Mouse (Mus musculus): ENCODE data around the gene Arid3a. TPM values are rescaled to one million over a fixed set of nuclear protein-coding genes. Genes with fewer than 3 reads are reported as not detected.

Gene Arid3a
- 4.9 and 9.0 TPM in 2 replicates for polyA plus RNA-seq (2014; fragmentation: Nextera tagmentation; extraction: Ambion mirVana)

DNA sequence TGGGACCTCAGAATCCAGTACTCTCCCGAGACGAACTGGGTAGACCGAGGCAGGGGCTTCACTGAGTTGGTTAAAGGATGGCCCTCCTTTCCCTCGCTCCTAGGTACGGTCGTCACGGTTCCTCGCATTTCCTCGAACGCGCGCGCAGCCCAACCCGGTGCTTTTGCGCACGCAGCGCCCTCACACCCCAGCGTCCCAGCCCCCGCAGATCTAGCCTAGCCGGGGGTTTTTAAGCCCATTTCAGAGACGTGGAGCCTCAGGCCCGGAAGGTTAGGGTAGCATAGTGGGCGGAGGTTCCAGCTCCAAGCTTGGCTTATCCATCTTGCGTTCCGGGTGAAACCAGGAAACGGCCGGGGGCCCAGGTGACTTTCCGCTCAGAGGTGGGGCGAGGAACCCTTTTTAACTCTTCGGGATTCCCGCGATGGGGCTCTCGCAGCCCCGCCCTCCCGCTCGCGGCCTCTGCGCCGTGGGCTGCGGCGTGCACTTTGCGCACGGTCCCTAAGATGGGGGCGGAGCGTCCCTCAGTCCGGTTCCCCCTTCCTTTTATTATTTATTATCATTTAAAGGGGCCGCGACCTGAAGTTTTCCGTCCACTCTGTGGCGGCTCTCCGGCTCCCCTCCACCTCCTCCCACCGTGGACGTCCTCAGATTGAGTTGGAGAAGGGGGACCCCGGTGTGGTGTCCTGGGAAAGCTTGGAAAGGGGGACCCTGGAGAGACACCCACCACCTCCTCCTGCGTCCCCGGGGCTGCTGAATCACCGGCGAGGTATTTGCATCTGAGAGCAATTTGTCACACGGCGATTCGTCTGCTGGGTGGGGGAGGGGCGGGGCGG lies at the start of gene Arid3a:
TSS of gene Arid3a (plus strand) at position 553 of the 833 bp plus-strand sequence.
- Histone ChIP-seq H3K4me1 (replicated peaks; ENCODE audit: control insufficient read depth, insufficient read depth, low read length) (peaks cover 18% of the 10 kb centered on the region), H3K27ac (ENCODE audit: low read depth, low read length) (peak within 1 kb of the TSS; percentile 89), H3K27me3 (ENCODE audit: control insufficient read depth, insufficient read depth, low read length) (peaks cover 26% of the 10 kb centered on the region), H3K9ac (ENCODE audit: low read depth, low read length) (peak within 1 kb of the TSS; percentile 83), H3K36me3 (ENCODE audit: control insufficient read depth, insufficient read depth, low read length) (no peaks in the 10 kb centered on the region), H3K9me3 (ENCODE audit: control insufficient read depth, low read length) (no peaks in the 10 kb centered on the region), H3K4me3 (ENCODE audit: low read depth, low read length) (peak within 1 kb of the TSS; percentile 82), H3K4me2 (replicated peaks; ENCODE audit: low read depth, low read length) (peak within 1 kb of the TSS; percentile 94)
- under 1% methylated on average over 63 of the region's 63 CpGs for WGBS
- peak; percentile 77 for ATAC-seq (ENCODE audit: low FRiP score)
- DNase-seq (ENCODE audit: low spot score) = peak; percentile 95

GRCm38 (mm10) chr10:79877174-79877573 lies 49.7 kb upstream of the Arid3a start:
- no peak overlapping the region for H3K27ac ChIP-seq (ENCODE audit: low read depth, low read length)
- DNase-seq (ENCODE audit: low spot score) (no peak), ATAC-seq (ENCODE audit: low FRiP score) (no peak)
- 38% methylated on average over 1 of the region's 1 CpGs for WGBS
- H3K27me3 ChIP-seq (ENCODE audit: control insufficient read depth, insufficient read depth, low read length) = peaks cover 8% of the 10 kb centered on the region
- H3K36me3 ChIP-seq (ENCODE audit: control insufficient read depth, insufficient read depth, low read length) = no peaks in the 10 kb centered on the region
- peaks cover 2% of the 10 kb centered on the region; the same call in 1 of the 2 replicates for H3K4me1 ChIP-seq (replicated peaks; ENCODE audit: control insufficient read depth, insufficient read depth, low read length)
- H3K9me3 ChIP-seq (ENCODE audit: control insufficient read depth, low read length) = no peaks in the 10 kb centered on the region
- H3K4me3 ChIP-seq (ENCODE audit: low read depth, low read length) = no peak overlapping the region
- H3K4me2 ChIP-seq (replicated peaks; ENCODE audit: low read depth, low read length) = no peak overlapping the region
- H3K9ac ChIP-seq (ENCODE audit: low read depth, low read length) = no peak overlapping the region

- Histone ChIP-seq H3K4me3 (ENCODE audit: low read depth, low read length) (no peak overlapping the region), H3K27me3 (ENCODE audit: control insufficient read depth, insufficient read depth, low read length) (peaks cover 13% of the 10 kb centered on the region), H3K9me3 (ENCODE audit: control insufficient read depth, low read length) (no peaks in the 10 kb centered on the region), H3K27ac (ENCODE audit: low read depth, low read length) (no peak overlapping the region), H3K9ac (ENCODE audit: low read depth, low read length) (no peak overlapping the region), H3K36me3 (ENCODE audit: control insufficient read depth, insufficient read depth, low read length) (no peaks in the 10 kb centered on the region), H3K4me2 (replicated peaks; ENCODE audit: low read depth, low read length) (no peak overlapping the region), H3K4me1 (replicated peaks; ENCODE audit: control insufficient read depth, insufficient read depth, low read length) (peaks cover 2% of the 10 kb centered on the region; the same call in 1 of the 2 replicates)
- ATAC-seq (ENCODE audit: low FRiP score) = no peak
- no peak for DNase-seq (ENCODE audit: low spot score)
- 55% methylated on average over 12 of the region's 12 CpGs for WGBS
These were observed 49.1 kb upstream of the Arid3a start for GRCm38 (mm10) chr10:79877757-79878156.

- 53% methylated on average over 3 of the region's 3 CpGs for WGBS
- Histone ChIP-seq H3K9me3 (ENCODE audit: control insufficient read depth, low read length) (no peaks in the 10 kb centered on the region), H3K9ac (ENCODE audit: low read depth, low read length) (no peak overlapping the region), H3K4me3 (ENCODE audit: low read depth, low read length) (no peak overlapping the region), H3K36me3 (ENCODE audit: control insufficient read depth, insufficient read depth, low read length) (no peaks in the 10 kb centered on the region), H3K27me3 (ENCODE audit: control insufficient read depth, insufficient read depth, low read length) (peaks cover 14% of the 10 kb centered on the region), H3K4me1 (replicated peaks; ENCODE audit: control insufficient read depth, insufficient read depth, low read length) (peaks cover 2% of the 10 kb centered on the region; the same call in 1 of the 2 replicates), H3K4me2 (replicated peaks; ENCODE audit: low read depth, low read length) (no peak overlapping the region), H3K27ac (ENCODE audit: low read depth, low read length) (no peak overlapping the region)
- ATAC-seq (ENCODE audit: low FRiP score) (no peak), DNase-seq (ENCODE audit: low spot score) (no peak)
These were observed 47.3 kb upstream of the Arid3a start for GRCm38 (mm10) chr10:79879527-79879926.

DNA sequence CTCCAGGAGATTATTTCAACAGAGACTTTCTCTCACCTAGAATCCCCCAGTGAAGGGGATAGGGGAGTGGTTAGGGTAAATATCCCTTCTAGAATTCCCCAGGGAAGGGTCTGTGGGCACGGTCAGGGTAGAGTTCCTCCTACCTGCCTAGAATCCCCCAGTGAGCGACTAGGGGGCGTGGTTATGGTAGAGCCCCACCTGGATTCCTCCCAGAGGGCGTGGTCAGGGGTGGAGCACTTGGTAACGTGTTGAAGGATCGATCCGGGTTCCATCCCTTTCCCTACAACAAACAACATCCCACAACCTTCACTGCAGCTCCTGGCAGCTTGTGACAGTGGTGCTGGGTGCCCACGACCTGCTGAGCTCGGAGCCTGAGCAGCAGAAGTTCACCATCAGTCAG lies 46.1 kb upstream of the Arid3a start:
- H3K36me3 ChIP-seq (ENCODE audit: control insufficient read depth, insufficient read depth, low read length) = no peaks in the 10 kb centered on the region
- no peak overlapping the region for H3K4me3 ChIP-seq (ENCODE audit: low read depth, low read length)
- no peak for DNase-seq (ENCODE audit: low spot score)
- WGBS = 21% methylated on average over 9 of the region's 9 CpGs
- peaks cover 14% of the 10 kb centered on the region for H3K27me3 ChIP-seq (ENCODE audit: control insufficient read depth, insufficient read depth, low read length)
- H3K9ac ChIP-seq (ENCODE audit: low read depth, low read length) = no peak overlapping the region
- no peak for ATAC-seq (ENCODE audit: low FRiP score)
- no peaks in the 10 kb centered on the region for H3K9me3 ChIP-seq (ENCODE audit: control insufficient read depth, low read length)
- H3K4me1 ChIP-seq (replicated peaks; ENCODE audit: control insufficient read depth, insufficient read depth, low read length) = 0 out of 2 replicates have a peak, but pooled peaks cover 2% of the 10 kb centered on the region
- no peak overlapping the region for H3K27ac ChIP-seq (ENCODE audit: low read depth, low read length)
- H3K4me2 ChIP-seq (replicated peaks; ENCODE audit: low read depth, low read length) = no peak overlapping the region

DNA sequence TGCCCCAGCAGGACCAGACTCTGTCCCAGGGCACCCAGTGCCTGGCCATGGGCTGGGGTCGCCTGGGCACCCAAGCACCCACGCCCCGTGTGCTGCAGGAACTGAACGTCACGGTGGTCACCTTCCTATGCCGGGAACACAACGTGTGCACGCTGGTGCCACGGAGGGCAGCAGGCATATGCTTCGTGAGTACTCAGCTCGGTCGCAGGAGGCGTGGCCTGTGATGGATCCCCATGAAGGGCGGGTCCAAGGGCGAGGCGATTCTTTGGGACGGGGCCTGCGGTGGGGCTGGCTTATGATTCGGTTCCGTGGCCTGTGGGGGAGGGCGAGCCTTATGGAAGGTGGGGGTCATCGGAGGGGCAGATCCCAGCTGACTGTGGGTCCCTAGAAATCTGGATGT lies 44.9 kb upstream of the Arid3a start:
- Histone ChIP-seq H3K27me3 (ENCODE audit: control insufficient read depth, insufficient read depth, low read length) (peaks cover 14% of the 10 kb centered on the region), H3K9me3 (ENCODE audit: control insufficient read depth, low read length) (no peaks in the 10 kb centered on the region), H3K27ac (ENCODE audit: low read depth, low read length) (no peak overlapping the region), H3K36me3 (ENCODE audit: control insufficient read depth, insufficient read depth, low read length) (no peaks in the 10 kb centered on the region), H3K9ac (ENCODE audit: low read depth, low read length) (no peak overlapping the region), H3K4me2 (replicated peaks; ENCODE audit: low read depth, low read length) (peak overlapping the region; percentile 11; the same call in 1 of the 2 replicates), H3K4me1 (replicated peaks; ENCODE audit: control insufficient read depth, insufficient read depth, low read length) (0 out of 2 replicates have a peak, but pooled peaks cover 2% of the 10 kb centered on the region), H3K4me3 (ENCODE audit: low read depth, low read length) (peak overlapping the region; percentile 6; the same call in 1 of the 2 replicates)
- peak; percentile 34 for DNase-seq (ENCODE audit: low spot score)
- 7% methylated on average over 22 of the region's 22 CpGs for WGBS
- no peak for ATAC-seq (ENCODE audit: low FRiP score)

GRCm38 (mm10) chr10:79883297-79884084 lies 43.4 kb upstream of the Arid3a start:
- Histone ChIP-seq H3K27ac (ENCODE audit: low read depth, low read length) (no peak overlapping the region), H3K9me3 (ENCODE audit: control insufficient read depth, low read length) (no peaks in the 10 kb centered on the region), H3K9ac (ENCODE audit: low read depth, low read length) (0 out of 2 replicates have a peak overlapping the region, but pooled peaks have one; percentile 11), H3K27me3 (ENCODE audit: control insufficient read depth, insufficient read depth, low read length) (peaks cover 14% of the 10 kb centered on the region), H3K4me1 (replicated peaks; ENCODE audit: control insufficient read depth, insufficient read depth, low read length) (0 out of 2 replicates have a peak, but pooled peaks cover 2% of the 10 kb centered on the region), H3K4me3 (ENCODE audit: low read depth, low read length) (no peak overlapping the region), H3K36me3 (ENCODE audit: control insufficient read depth, insufficient read depth, low read length) (no peaks in the 10 kb centered on the region), H3K4me2 (replicated peaks; ENCODE audit: low read depth, low read length) (no peak overlapping the region)
- DNase-seq (ENCODE audit: low spot score) (peak; percentile 89), ATAC-seq (ENCODE audit: low FRiP score) (0 out of 2 replicates have a peak, but pooled peaks have one; percentile 18)
- WGBS = 15% methylated on average over 22 of the region's 22 CpGs

- no peaks in the 10 kb centered on the region for H3K9me3 ChIP-seq (ENCODE audit: control insufficient read depth, low read length)
- H3K36me3 ChIP-seq (ENCODE audit: control insufficient read depth, insufficient read depth, low read length) = no peaks in the 10 kb centered on the region
- H3K27ac ChIP-seq (ENCODE audit: low read depth, low read length) = no peak overlapping the region
- H3K4me3 ChIP-seq (ENCODE audit: low read depth, low read length) = no peak overlapping the region
- peak overlapping the region; percentile 11; the same call in 1 of the 2 replicates for H3K9ac ChIP-seq (ENCODE audit: low read depth, low read length)
- 0 out of 2 replicates have a peak, but pooled peaks cover 2% of the 10 kb centered on the region for H3K4me1 ChIP-seq (replicated peaks; ENCODE audit: control insufficient read depth, insufficient read depth, low read length)
- ATAC-seq (ENCODE audit: low FRiP score) = no peak
- 73% methylated on average over 4 of the region's 4 CpGs for WGBS
- H3K4me2 ChIP-seq (replicated peaks; ENCODE audit: low read depth, low read length) = no peak overlapping the region
- DNase-seq (ENCODE audit: low spot score) = no peak
- peaks cover 14% of the 10 kb centered on the region for H3K27me3 ChIP-seq (ENCODE audit: control insufficient read depth, insufficient read depth, low read length)
These were observed 42.4 kb upstream of the Arid3a start for GRCm38 (mm10) chr10:79884446-79884845.

Measured in hindbrain, embryonic 11.5 days (tissue).